Mouse (Mus musculus): ENCODE results near the gene Zfp365.

- TF ChIP-seq POLR2A (IDR thresholded peaks at IDR 0.05; ENCODE audit: insufficient read depth, low read length) (no peak), CTCF (IDR thresholded peaks at IDR 0.05; ENCODE audit: low read depth, low read length) (no peak), EP300 (IDR thresholded peaks at IDR 0.05; ENCODE audit: insufficient read depth, low read depth, low read length) (no peak)
Observed at GRCm38 (mm10) chr10:67887971-67888370, 24.5 kb downstream of the Zfp365 start.

Data from ES-Bruce4 (cell line).